Mouse (Mus musculus) G1E-ER4 (cell line): ENCODE data around the gene Pdlim5. TPM values are rescaled to one million over a fixed set of nuclear protein-coding genes. Genes with fewer than 3 reads are reported as not detected.

Source experiments
- GATA1 ChIP-seq: IDR thresholded peaks from one replicate; pipeline ENCODE4 v1.8.0; 2012; ENCODE audit warnings: low read length, inconsistent platforms
- polyA plus RNA-seq: library from polyadenylated mRNA; stranded (reverse); fragments of >175 nt; gene quantifications from 2 replicates; pipeline ENCODE4 v1.2.3, GENCODE M21; 2012

Pdlim5 gene
- polyA plus RNA-seq, 1 experiment, result 30.8 TPM

DNA sequence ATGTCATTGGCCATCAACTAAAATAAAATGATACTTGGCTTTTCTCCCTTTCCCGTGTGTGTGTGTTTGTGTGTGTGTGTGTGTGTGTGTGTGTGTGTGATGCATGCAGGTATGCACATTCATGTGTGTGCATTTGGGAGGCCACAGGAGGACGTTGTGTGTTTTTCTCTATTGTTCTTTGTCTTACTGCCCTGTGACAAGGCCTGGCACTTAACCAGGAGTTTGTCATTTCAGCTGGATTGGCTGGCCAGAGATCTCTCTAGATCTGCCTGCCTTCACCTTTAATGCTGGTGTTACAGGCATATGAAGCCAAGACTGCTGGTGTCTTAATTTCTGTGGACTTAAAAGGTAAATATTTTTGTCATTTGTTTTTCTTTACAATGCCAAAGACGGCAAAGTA lies 22.5 kb upstream of the Pdlim5 start:
- TF ChIP-seq GATA1, result no peak

DNA sequence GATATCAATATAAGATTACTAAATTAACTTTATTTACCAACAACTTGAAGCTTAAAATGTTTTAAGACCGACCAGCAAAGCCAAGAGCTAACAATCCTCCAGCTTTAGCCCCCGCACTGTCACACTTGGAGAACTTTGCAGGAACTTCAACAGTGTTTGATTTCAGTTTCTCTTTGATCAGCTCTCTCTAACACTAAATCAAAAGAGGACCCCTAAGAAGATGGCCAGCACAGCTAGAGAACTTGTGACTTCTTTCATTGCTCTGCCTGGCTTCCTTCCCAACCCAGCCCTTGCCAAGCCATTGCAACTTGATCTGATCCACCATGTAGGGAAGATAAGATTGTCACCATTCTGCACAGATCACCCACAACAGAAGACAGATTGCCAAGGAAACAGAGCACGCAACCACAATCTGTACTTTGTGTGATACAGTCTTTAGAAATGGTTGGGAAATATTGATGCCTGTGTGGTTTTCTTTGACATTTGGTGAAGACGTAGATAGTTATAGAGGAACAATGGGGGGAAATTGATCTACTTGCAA lies 17.9 kb upstream of the Pdlim5 start:
- TF ChIP-seq GATA1, result no peak

DNA sequence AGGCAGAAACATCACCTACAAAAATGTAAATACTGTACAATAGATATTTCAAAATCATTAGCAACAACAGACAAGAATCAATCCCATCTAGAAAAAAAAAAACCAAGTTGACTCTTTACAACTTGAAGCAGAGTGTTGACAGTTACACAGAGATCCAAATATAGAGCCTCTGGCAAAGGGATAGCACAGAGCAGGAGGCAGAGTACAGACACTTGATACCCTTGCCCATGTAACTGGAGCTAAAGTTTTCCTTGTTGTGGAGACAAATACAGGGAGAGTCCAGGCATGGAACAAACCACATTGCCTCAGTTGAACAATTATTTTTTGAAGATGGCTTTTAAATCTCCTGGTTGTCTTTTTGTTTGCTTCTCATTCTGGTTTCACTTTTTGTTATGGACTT lies 15.4 kb upstream of the Pdlim5 start:
- TF ChIP-seq GATA1, result no peak

DNA sequence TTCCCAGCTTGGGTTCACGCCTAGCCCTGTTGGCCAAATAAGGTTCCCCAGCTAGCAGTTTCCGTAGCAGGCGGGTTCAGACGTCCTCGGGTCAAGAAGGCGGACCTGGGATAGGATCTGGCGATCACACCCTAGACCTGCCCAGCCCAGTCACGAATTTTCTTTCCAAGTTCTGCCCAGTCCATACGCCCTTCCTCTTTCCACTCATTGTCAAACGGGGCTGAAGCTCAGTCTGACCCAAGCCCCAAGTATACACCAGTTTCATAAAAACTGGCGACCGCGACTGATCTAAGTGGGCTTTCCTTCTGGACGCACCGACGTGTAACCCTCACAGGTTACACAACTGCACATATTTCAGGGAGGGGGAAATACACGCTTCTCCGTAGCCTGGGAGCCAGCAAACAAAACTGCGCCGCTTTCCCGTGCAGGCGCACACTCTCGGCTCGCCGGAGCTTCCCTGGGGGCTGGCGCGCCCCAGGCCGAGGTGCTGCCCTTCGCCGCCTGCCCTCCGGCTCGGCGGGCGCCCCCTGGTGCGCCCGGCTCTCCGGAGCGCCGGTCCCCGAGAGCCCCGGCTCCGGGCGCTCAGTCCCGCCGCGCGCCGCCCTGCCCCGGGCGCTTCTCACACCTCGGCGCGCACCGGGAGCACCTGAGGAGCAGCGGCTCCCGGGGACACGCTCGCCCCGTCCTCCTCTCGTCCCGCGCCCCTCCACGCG lies 544 bp downstream of the Pdlim5 start:
- TF ChIP-seq GATA1, result no peak

DNA sequence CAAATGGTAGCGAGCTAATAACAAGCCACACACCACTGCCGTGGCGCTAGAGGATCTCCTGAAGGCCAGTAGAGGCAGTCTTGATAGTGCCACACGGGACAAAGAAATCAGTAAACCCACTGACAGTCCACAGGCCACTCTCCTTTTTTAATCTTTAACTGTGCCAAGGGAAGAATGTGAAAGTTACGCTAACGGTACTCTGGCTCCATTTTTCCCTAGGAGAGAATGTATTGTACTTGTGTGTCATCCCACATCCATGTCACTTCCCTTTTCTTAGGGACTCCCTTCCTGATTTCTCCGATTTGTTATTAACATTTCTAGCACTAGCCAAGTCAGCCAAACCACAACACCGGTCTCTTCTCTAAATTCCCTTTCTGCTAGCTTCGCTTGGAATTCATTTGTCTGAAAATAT lies 1.5 kb downstream of the Pdlim5 start:
- TF ChIP-seq GATA1, result no peak

DNA sequence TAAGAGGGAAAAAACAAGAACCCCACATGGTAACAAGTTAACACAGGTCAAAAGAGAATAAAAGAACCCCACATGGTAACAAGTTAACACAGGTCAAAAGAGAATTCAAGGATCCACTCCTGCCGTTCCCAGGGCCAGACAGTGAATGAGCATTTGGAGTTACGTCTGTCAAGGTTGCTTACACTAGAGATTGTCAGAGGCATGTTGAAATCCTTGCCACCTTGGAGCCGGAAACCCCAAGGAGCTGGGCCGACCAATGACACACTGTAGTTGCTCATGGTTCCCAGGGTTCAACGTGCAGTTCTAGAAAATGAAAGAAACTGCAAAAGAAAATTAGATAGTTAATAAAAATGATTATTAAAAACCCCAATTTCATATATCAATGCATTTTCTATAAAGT lies 4.0 kb downstream of the Pdlim5 start:
- TF ChIP-seq GATA1, result no peak

DNA sequence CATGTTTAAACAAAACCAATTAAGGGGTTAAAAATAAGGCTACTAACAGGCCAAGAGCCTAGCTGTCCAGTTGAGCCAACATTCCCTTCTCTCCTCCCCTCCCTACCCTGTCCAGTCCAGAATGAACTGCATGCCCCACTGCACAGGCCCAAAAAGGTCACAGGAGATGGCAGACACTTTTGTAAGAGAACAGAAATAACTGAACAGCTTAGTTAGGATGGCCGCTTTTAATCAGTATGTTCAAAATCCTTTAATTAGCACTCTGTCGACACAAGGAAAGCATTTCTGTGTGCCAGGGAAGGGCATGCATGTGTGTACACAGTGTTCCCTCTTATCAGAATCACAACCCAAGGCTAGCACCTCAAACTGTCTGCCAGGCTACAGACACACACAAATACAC lies 5.2 kb downstream of the Pdlim5 start:
- TF ChIP-seq GATA1, result no peak

DNA sequence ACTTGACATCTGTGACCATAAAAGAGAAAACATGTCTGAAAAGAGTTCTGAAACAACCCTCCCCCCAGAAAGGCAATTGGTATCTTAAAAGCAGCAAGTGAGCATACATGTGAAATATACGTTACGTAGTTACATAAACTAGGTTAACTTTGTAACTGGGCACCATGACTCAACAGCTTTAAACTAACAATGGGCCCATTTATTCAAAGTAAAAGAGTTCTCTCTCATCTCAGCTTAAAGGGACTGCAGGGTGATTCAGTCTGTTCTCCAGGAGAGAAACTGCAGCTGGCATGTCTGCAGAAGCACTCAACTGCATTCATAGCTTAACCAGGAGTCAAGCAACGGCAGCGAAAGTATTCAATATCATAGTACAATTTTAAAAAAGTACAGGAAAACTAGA lies 7.3 kb downstream of the Pdlim5 start:
- TF ChIP-seq GATA1, result no peak

DNA sequence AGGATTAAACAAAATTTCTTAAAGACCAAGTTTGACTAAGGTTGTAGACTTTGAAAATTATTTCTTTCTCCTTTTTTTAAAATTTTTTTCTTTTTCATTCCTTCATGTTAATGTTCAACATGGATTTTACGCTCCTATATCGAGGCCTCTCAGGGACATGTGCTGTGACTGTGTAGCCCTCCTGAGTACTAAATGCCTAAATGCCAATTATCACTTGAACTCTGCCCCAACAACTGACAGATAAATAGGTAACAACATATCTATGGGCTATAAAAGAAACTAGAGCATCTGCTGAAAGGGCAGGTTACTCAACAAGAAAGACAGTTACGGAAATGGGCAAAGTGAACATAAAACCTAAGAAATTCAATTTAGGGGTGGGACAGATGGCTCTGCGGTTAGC lies 9.0 kb downstream of the Pdlim5 start:
- TF ChIP-seq GATA1, result no peak

DNA sequence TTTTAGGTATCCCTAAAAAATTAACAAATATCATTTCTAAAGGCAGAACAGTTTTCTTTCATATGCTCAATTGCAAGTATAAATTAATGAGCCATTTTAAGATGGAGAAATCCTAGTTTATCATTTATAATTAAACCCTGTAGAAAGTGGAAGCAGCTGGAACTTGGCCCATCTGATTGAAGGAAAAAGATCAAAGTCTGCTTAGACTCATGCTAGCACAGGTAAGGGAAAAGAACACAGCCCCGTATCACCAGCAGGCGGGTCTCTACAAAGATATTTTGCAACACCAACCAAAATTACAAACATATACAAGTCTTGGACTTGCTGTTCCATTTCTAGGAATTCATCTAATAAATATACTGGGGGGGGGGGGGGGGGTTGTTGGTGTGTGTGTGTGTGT lies 9.8 kb downstream of the Pdlim5 start:
- no peak for TF ChIP-seq GATA1

DNA sequence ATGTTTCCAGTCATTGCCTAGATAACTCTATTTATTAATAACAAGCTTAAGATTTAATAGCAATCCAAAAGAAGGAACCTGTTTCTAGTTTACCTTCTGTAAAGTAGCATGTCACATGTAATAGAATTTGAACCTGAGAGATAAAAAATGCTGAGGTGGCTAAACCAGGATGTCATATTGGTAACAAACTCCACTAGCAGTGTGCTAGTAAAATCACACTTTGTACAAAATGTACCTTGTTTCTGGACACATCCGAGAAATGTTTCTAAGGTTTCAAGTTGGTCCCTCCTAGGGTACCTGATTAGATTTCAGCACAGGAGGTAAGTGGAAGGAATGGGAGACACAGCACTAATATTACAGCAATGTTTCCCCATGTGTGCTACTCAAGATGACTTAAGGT lies 18.9 kb downstream of the Pdlim5 start:
- TF ChIP-seq GATA1, result no peak

DNA sequence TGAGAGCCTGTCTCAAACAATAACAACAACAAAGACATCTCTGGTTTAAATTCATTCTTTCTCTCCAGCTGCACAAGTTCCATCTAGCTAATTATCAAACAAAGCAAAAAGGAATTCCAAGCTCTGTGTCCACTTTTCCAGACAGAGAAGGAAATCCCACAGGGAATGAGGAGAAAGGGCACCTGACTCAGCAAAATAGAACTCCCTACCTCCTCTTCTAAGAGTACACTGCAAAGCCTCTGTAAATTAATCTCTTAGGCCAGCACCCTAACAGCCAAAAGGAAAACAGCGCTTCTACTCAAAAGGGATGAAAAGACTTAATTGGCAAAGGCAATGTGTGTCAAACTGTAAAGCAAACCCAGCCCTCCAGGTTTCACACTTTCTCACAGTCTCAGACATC lies 20.4 kb downstream of the Pdlim5 start:
- no peak for TF ChIP-seq GATA1

DNA sequence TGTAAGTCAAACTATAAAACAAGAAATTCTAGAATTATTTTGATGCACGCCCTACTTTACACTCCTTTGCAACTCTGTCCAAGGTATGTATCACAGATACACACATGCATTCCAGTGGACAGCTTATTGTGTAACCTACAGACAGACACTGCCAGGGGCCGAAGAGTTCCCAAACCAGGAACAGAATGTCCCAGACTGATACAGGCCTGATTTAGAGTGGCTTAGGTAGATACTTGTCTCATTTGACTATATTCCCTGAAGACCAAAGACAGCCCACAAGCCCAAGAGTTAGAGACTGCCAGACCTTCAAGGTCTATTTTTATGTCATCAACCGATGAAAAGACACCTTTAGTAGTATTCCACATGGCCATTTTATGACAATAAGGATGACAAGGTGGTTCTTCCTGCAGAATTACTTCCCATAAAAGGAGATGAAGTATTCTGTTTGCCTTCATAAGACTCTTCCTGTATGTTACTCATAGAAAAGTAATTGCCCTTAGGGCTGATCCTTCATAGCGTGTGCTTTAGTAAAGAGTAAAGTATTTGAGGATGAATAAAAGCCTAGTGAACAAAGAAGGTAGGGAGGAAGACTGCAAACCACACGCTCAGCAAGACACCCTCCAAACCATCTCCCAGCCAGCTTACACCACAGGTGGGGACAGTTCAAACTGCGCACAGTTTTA lies 22.9 kb downstream of the Pdlim5 start:
- no peak for TF ChIP-seq GATA1

DNA sequence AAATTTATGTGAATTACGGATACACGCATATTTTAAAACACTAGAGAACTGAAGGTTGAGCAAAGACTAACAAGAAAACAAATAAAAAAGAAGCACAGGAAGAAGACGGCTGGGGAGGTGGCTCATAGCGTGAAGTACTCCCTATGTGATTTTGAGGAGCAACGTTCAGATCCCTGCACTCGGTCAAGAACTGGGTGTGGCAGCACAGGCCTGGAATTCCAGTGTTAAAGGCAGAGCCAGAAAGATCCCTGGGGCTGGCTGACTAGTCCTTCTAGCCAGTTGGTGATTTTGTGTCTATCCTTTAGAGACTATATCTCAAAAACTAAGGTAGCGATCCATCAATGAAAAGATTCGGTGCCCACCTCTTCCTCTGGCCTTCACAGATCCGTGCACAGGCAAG lies 27.1 kb downstream of the Pdlim5 start:
- no peak for TF ChIP-seq GATA1

DNA sequence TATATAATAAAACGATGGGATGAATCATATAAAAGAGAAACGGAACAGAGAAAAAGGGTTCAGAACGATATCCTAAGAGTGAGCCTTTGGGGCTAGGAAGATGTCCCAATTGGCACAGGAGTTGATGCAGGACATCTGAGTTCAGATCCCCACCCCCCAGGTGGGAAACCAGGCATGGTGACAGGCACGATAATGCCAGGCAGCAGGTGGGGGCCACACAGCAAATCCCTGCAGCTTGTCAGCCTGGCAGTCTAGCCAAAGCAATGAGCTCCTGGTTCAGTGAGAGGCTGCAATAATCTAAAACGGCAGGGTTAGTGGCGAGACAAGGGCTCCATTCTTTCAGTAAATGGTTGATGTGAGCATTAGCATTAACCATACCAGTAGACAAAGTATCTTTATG lies 33.4 kb downstream of the Pdlim5 start:
- no peak for TF ChIP-seq GATA1

DNA sequence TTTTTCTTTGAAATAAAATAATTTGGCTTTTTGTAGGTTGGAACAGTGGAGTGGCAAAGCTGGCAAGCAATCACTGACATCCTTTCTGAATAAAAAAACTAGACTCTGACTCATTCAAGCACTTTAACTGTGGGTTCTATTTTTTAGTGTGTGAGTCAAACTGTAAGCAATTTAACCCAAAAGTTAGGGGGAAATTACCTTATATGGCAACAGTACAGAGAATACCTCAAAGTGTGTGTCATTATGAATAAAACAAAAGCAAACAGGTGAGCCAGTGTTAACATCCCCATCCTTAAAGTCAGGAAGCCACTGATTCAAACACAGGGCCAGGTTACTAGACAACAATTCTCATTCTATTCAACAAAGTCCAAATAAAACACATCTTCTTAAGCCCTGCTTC lies 36.5 kb downstream of the Pdlim5 start:
- TF ChIP-seq GATA1, result no peak

DNA sequence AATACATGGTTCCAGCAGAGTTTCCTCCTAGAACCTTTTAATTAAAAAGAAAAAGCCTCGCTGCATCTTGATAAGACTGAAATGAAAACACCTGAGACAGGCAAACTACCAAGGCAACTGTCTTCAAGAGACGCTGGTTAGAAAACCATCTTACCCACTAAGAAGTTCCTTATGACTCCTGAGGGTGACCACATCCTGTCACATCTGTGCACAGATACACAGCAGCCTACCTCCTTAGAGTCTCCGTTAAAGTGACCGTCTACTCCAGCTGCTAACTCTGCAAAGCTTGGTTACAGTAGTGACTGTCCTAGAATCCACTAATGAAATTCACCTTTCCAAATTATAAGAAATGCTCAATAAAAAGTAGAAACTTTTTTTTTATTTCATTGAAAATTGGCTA lies 38.8 kb downstream of the Pdlim5 start:
- TF ChIP-seq GATA1, result no peak
